Mouse (Mus musculus) kidney, embryonic 15.5 days (tissue): ENCODE measurements at regions not wholly inside any gene's neighbourhood (a gene's known extent, or its start where the extent isn't known, plus 50 kb on each side); places are given as distances from the start of the nearest gene placed in this dataset.

Experiments
- ATAC-seq: fragments of 200-750 bp; cut with Nextera tagmentation; replicated peaks from 2 replicates; pipeline ENCODE4 v1.8.0; 2017; ENCODE audit warnings: moderate TSS enrichment; ENCODE audit not compliant: low FRiP score
- H3K27ac ChIP-seq: fragments of 300-500 bp; sonication (generic); 2 replicates; pipeline ENCODE4 v1.5.1; 2015; ENCODE audit warnings: mild to moderate bottlenecking, inconsistent platforms
- H3K27me3 ChIP-seq: fragments of 300-500 bp; sonication (generic); 2 replicates; pipeline ENCODE4 v1.6.1; 2015; ENCODE audit warnings: inconsistent platforms
- H3K36me3 ChIP-seq: fragments of 300-500 bp; sonication (generic); 2 replicates; pipeline ENCODE4 v1.6.1; 2015; ENCODE audit warnings: inconsistent platforms
- H3K4me1 ChIP-seq: fragments of 300-500 bp; sonication (generic); 2 replicates; pipeline ENCODE4 v1.6.1; 2015; ENCODE audit warnings: inconsistent platforms
- H3K4me2 ChIP-seq: fragments of 300-500 bp; sonication (generic); 2 replicates; pipeline ENCODE4 v1.6.1; 2015; ENCODE audit warnings: moderate library complexity, mild to moderate bottlenecking, inconsistent platforms
- H3K4me3 ChIP-seq: fragments of 300-500 bp; sonication (generic); replicated peaks from 2 replicates; pipeline ENCODE4 v1.5.1; 2015; ENCODE audit warnings: mild to moderate bottlenecking, inconsistent platforms
- H3K9ac ChIP-seq: fragments of 300-500 bp; sonication (generic); 2 replicates; pipeline ENCODE4 v1.6.1; 2015; ENCODE audit warnings: mild to moderate bottlenecking, inconsistent platforms
- H3K9me3 ChIP-seq: fragments of 300-500 bp; sonication (generic); replicated peaks from 2 replicates; pipeline ENCODE4 v1.6.1; 2016; ENCODE audit warnings: inconsistent platforms
- WGBS: fragments of 180-500 bp; shearing (Covaris S2); methylation state at CpG from one replicate; pipeline ENCODE4 v1.1.7; 2015; ENCODE audit warnings: mixed read lengths; 5-methylcytosine and 5-hydroxymethylcytosine counted together

GRCm38 (mm10) chr8:8562268-8562667, 98.8 kb downstream of the Efnb2 start:
- Histone ChIP-seq H3K9ac (no peak overlapping the region), H3K4me2 (no peak overlapping the region), H3K4me1 (no peaks in the 10 kb centered on the region), H3K27ac (no peak overlapping the region), H3K27me3 (peaks cover 50% of the 10 kb centered on the region), H3K4me3 (no peak overlapping the region), H3K36me3 (no peaks in the 10 kb centered on the region), H3K9me3 (no peaks in the 10 kb centered on the region)
- ATAC-seq = no peak
- 67% methylated on average over 7 of the region's 7 CpGs for WGBS

GRCm38 (mm10) chr8:8558050-8558449, 103.0 kb downstream of the Efnb2 start:
- peaks cover 55% of the 10 kb centered on the region for H3K27me3 ChIP-seq
- no peak overlapping the region for H3K4me2 ChIP-seq
- H3K9ac ChIP-seq = no peak overlapping the region
- H3K4me3 ChIP-seq = no peak overlapping the region
- no peaks in the 10 kb centered on the region for H3K36me3 ChIP-seq
- WGBS = 77% methylated on average over 7 of the region's 7 CpGs
- no peak overlapping the region for H3K27ac ChIP-seq
- ATAC-seq = no peak
- no peaks in the 10 kb centered on the region for H3K9me3 ChIP-seq
- H3K4me1 ChIP-seq = peaks cover 9% of the 10 kb centered on the region

- no peak overlapping the region for H3K4me3 ChIP-seq
- H3K9ac ChIP-seq = no peak overlapping the region
- peaks cover 9% of the 10 kb centered on the region for H3K4me1 ChIP-seq
- H3K4me2 ChIP-seq = no peak overlapping the region
- H3K27me3 ChIP-seq = peaks cover 47% of the 10 kb centered on the region
- no peaks in the 10 kb centered on the region for H3K36me3 ChIP-seq
- ATAC-seq = peak; percentile 91
- H3K27ac ChIP-seq = 0 out of 2 replicates have a peak overlapping the region, but pooled peaks have one; percentile 10
- WGBS = 34% methylated on average over 10 of the region's 10 CpGs
- H3K9me3 ChIP-seq = no peaks in the 10 kb centered on the region
Measured at GRCm38 (mm10) chr8:8556152-8556551, 104.9 kb downstream of the Efnb2 start.

GRCm38 (mm10) chr8:8554691-8555090, 106.4 kb downstream of the Efnb2 start:
- H3K4me3 ChIP-seq = no peak overlapping the region
- no peaks in the 10 kb centered on the region for H3K36me3 ChIP-seq
- no peak for ATAC-seq
- H3K27ac ChIP-seq = no peak overlapping the region
- peaks cover 43% of the 10 kb centered on the region for H3K27me3 ChIP-seq
- no peak overlapping the region for H3K4me2 ChIP-seq
- H3K4me1 ChIP-seq = peaks cover 9% of the 10 kb centered on the region
- H3K9ac ChIP-seq = no peak overlapping the region
- WGBS = 85% methylated on average over 5 of the region's 5 CpGs
- no peaks in the 10 kb centered on the region for H3K9me3 ChIP-seq

- no peaks in the 10 kb centered on the region for H3K36me3 ChIP-seq
- no peak overlapping the region for H3K4me2 ChIP-seq
- ATAC-seq = no peak
- peaks cover 32% of the 10 kb centered on the region; the same call in 1 of the 2 replicates for H3K27me3 ChIP-seq
- H3K9ac ChIP-seq = no peak overlapping the region
- H3K4me3 ChIP-seq = no peak overlapping the region
- 61% methylated on average over 1 of the region's 1 CpGs for WGBS
- peaks cover 9% of the 10 kb centered on the region for H3K4me1 ChIP-seq
- no peaks in the 10 kb centered on the region for H3K9me3 ChIP-seq
- no peak overlapping the region for H3K27ac ChIP-seq
Measured at GRCm38 (mm10) chr8:8552779-8553178, 108.3 kb downstream of the Efnb2 start.

- H3K27me3 ChIP-seq = peaks cover 7% of the 10 kb centered on the region; the same call in 1 of the 2 replicates
- peak; percentile 69 for ATAC-seq
- 0 out of 2 replicates have a peak, but pooled peaks cover 4% of the 10 kb centered on the region for H3K4me1 ChIP-seq
- no peak overlapping the region for H3K4me2 ChIP-seq
- 36% methylated on average over 5 of the region's 5 CpGs for WGBS
- no peak overlapping the region for H3K9ac ChIP-seq
- no peaks in the 10 kb centered on the region for H3K9me3 ChIP-seq
- H3K4me3 ChIP-seq = no peak overlapping the region
- H3K27ac ChIP-seq = no peak overlapping the region
- no peaks in the 10 kb centered on the region for H3K36me3 ChIP-seq
Measured at GRCm38 (mm10) chr8:8536626-8537025, 124.4 kb downstream of the Efnb2 start.

- no peaks in the 10 kb centered on the region for H3K36me3 ChIP-seq
- ATAC-seq = no peak
- 55% methylated on average over 6 of the region's 6 CpGs for WGBS
- H3K27ac ChIP-seq = no peak overlapping the region
- H3K27me3 ChIP-seq = peaks cover 7% of the 10 kb centered on the region; the same call in 1 of the 2 replicates
- no peak overlapping the region for H3K4me3 ChIP-seq
- no peak overlapping the region for H3K9ac ChIP-seq
- no peak overlapping the region for H3K4me2 ChIP-seq
- H3K9me3 ChIP-seq = no peaks in the 10 kb centered on the region
- 0 out of 2 replicates have a peak, but pooled peaks cover 4% of the 10 kb centered on the region for H3K4me1 ChIP-seq
Measured at GRCm38 (mm10) chr8:8534787-8535186, 126.3 kb downstream of the Efnb2 start.

GRCm38 (mm10) chr8:8532907-8533306, 128.1 kb downstream of the Efnb2 start:
- H3K9me3 ChIP-seq = no peaks in the 10 kb centered on the region
- no peak overlapping the region for H3K4me3 ChIP-seq
- no peaks in the 10 kb centered on the region for H3K36me3 ChIP-seq
- H3K4me1 ChIP-seq = 0 out of 2 replicates have a peak, but pooled peaks cover 4% of the 10 kb centered on the region
- no peak overlapping the region for H3K4me2 ChIP-seq
- WGBS = 89% methylated on average over 5 of the region's 5 CpGs
- H3K27ac ChIP-seq = no peak overlapping the region
- peaks cover 7% of the 10 kb centered on the region; the same call in 1 of the 2 replicates for H3K27me3 ChIP-seq
- no peak overlapping the region for H3K9ac ChIP-seq
- ATAC-seq = no peak

- Histone ChIP-seq H3K4me1 (no peaks in the 10 kb centered on the region), H3K27me3 (peaks cover 7% of the 10 kb centered on the region; the same call in 1 of the 2 replicates), H3K36me3 (no peaks in the 10 kb centered on the region), H3K4me2 (no peak overlapping the region), H3K9ac (no peak overlapping the region), H3K27ac (no peak overlapping the region), H3K9me3 (no peaks in the 10 kb centered on the region), H3K4me3 (no peak overlapping the region)
- WGBS = 62% methylated on average over 5 of the region's 5 CpGs
- ATAC-seq = no peak
Measured at GRCm38 (mm10) chr8:8530540-8530939, 130.5 kb downstream of the Efnb2 start.

GRCm38 (mm10) chr8:8521532-8521931, 139.5 kb downstream of the Efnb2 start:
- Histone ChIP-seq H3K9ac (no peak overlapping the region), H3K27ac (no peak overlapping the region; the same call in 1 of the 2 replicates), H3K4me2 (no peak overlapping the region), H3K9me3 (no peaks in the 10 kb centered on the region), H3K36me3 (no peaks in the 10 kb centered on the region), H3K4me1 (0 out of 2 replicates have a peak, but pooled peaks cover 13% of the 10 kb centered on the region), H3K4me3 (no peak overlapping the region), H3K27me3 (no peaks in the 10 kb centered on the region)
- peak; percentile 69 for ATAC-seq
- 80% methylated on average over 1 of the region's 1 CpGs for WGBS

- H3K27ac ChIP-seq = no peak overlapping the region
- no peak overlapping the region for H3K4me2 ChIP-seq
- H3K36me3 ChIP-seq = no peaks in the 10 kb centered on the region
- no peaks in the 10 kb centered on the region for H3K9me3 ChIP-seq
- H3K4me3 ChIP-seq = no peak overlapping the region
- no peak overlapping the region for H3K9ac ChIP-seq
- H3K27me3 ChIP-seq = no peaks in the 10 kb centered on the region
- 0 out of 2 replicates have a peak, but pooled peaks cover 13% of the 10 kb centered on the region for H3K4me1 ChIP-seq
- no peak for ATAC-seq
- 75% methylated on average over 3 of the region's 3 CpGs for WGBS
Measured at GRCm38 (mm10) chr8:8519772-8520191, 141.3 kb downstream of the Efnb2 start.

- Histone ChIP-seq H3K4me3 (no peak overlapping the region), H3K9me3 (no peaks in the 10 kb centered on the region), H3K9ac (no peak overlapping the region), H3K27ac (no peak overlapping the region), H3K27me3 (no peaks in the 10 kb centered on the region), H3K36me3 (no peaks in the 10 kb centered on the region), H3K4me1 (0 out of 2 replicates have a peak, but pooled peaks cover 13% of the 10 kb centered on the region), H3K4me2 (no peak overlapping the region)
- WGBS = 72% methylated on average over 2 of the region's 2 CpGs
- ATAC-seq = no peak
Measured at GRCm38 (mm10) chr8:8517599-8517998, 143.4 kb downstream of the Efnb2 start.

GRCm38 (mm10) chr8:8516272-8516671, 144.8 kb downstream of the Efnb2 start:
- H3K4me1 ChIP-seq = 0 out of 2 replicates have a peak, but pooled peaks cover 7% of the 10 kb centered on the region
- no peak overlapping the region for H3K4me3 ChIP-seq
- H3K4me2 ChIP-seq = no peak overlapping the region
- WGBS = 62% methylated on average over 1 of the region's 1 CpGs
- no peak for ATAC-seq
- H3K27me3 ChIP-seq = no peaks in the 10 kb centered on the region
- no peaks in the 10 kb centered on the region for H3K36me3 ChIP-seq
- H3K27ac ChIP-seq = no peak overlapping the region
- H3K9ac ChIP-seq = no peak overlapping the region
- no peaks in the 10 kb centered on the region for H3K9me3 ChIP-seq
